Mouse (Mus musculus) hindbrain, embryonic 13.5 days (tissue): Measurements from ENCODE around the gene Dnah3. TPM values are rescaled to one million over a fixed set of nuclear protein-coding genes. Genes with fewer than 3 reads are reported as not detected.

Experiments
- ATAC-seq: fragments of 200-750 bp; cut with Nextera tagmentation; 2 replicates; pipeline ENCODE4 v1.8.0; 2017; ENCODE audit warnings: moderate TSS enrichment; ENCODE audit not compliant: low FRiP score
- H3K27ac ChIP-seq: fragments of 300-500 bp; sonication (generic); 2 replicates; pipeline ENCODE4 v1.5.1; 2015; ENCODE audit warnings: inconsistent platforms, mild to moderate bottlenecking, moderate library complexity
- H3K27me3 ChIP-seq: fragments of 300-500 bp; sonication (generic); 2 replicates; pipeline ENCODE4 v1.6.1; 2015; ENCODE audit warnings: mild to moderate bottlenecking, inconsistent platforms
- H3K36me3 ChIP-seq: fragments of 300-500 bp; sonication (generic); 2 replicates; pipeline ENCODE4 v1.6.1; 2015; ENCODE audit warnings: mild to moderate bottlenecking, inconsistent platforms
- H3K4me1 ChIP-seq: fragments of 300-500 bp; sonication (generic); replicated peaks from 2 replicates; pipeline ENCODE4 v1.6.1; 2015; ENCODE audit warnings: inconsistent platforms
- H3K4me2 ChIP-seq: fragments of 300-500 bp; sonication (generic); 2 replicates; pipeline ENCODE4 v1.6.1; 2015; ENCODE audit warnings: inconsistent platforms, mild to moderate bottlenecking, moderate library complexity
- H3K4me3 ChIP-seq: fragments of 300-500 bp; sonication (generic); 2 replicates; pipeline ENCODE4 v1.5.1; 2015; ENCODE audit warnings: mild to moderate bottlenecking, inconsistent platforms
- H3K9ac ChIP-seq: fragments of 300-500 bp; sonication (generic); 2 replicates; pipeline ENCODE4 v1.6.1; 2015; ENCODE audit warnings: mild to moderate bottlenecking, inconsistent platforms
- H3K9me3 ChIP-seq: fragments of 300-500 bp; sonication (generic); 2 replicates; pipeline ENCODE4 v1.6.1; 2016; ENCODE audit warnings: inconsistent platforms
- WGBS: fragments of 180-500 bp; shearing (Covaris S2); methylation state at CpG from one replicate; pipeline ENCODE4 v1.1.7; 2015; 5-methylcytosine and 5-hydroxymethylcytosine counted together
- polyA plus RNA-seq: library from polyadenylated mRNA; unstranded; fragments of >200 nt; fragmentation: Nextera tagmentation; extraction: Ambion mirVana; gene quantifications from 2 replicates; pipeline ENCODE4 v1.2.1, GENCODE M21; 2015

The Dnah3 gene
- polyA plus RNA-seq, 1 experiment from 2014 or later: 0.10 TPM

GRCm38 (mm10) chr7:120036422-120036821, 58.7 kb downstream of the Dnah3 start:
- Histone ChIP-seq H3K4me3 (no peak overlapping the region), H3K4me1 (peaks cover 6% of the 10 kb centered on the region), H3K36me3 (no peaks in the 10 kb centered on the region), H3K9me3 (no peaks in the 10 kb centered on the region), H3K9ac (no peak overlapping the region), H3K27me3 (no peaks in the 10 kb centered on the region), H3K4me2 (no peak overlapping the region), H3K27ac (no peak overlapping the region)
- no peak for ATAC-seq
- 65% methylated on average over 5 of the region's 5 CpGs for WGBS

- Histone ChIP-seq H3K4me2 (no peak overlapping the region), H3K4me3 (no peak overlapping the region), H3K9ac (no peak overlapping the region), H3K9me3 (no peaks in the 10 kb centered on the region), H3K27ac (no peak overlapping the region), H3K4me1 (peaks cover 6% of the 10 kb centered on the region), H3K27me3 (no peaks in the 10 kb centered on the region), H3K36me3 (no peaks in the 10 kb centered on the region)
- no peak for ATAC-seq
- WGBS: 83% methylated on average over 4 of the region's 4 CpGs
These were observed 60.1 kb downstream of the Dnah3 start for GRCm38 (mm10) chr7:120034996-120035395.

GRCm38 (mm10) chr7:120034566-120034965, 60.5 kb downstream of the Dnah3 start:
- no peak overlapping the region for H3K4me2 ChIP-seq
- H3K9me3 ChIP-seq: no peaks in the 10 kb centered on the region
- no peak overlapping the region for H3K9ac ChIP-seq
- peaks cover 6% of the 10 kb centered on the region for H3K4me1 ChIP-seq
- peak; percentile 39; the same call in 1 of the 2 replicates for ATAC-seq
- no peaks in the 10 kb centered on the region for H3K36me3 ChIP-seq
- H3K27me3 ChIP-seq: no peaks in the 10 kb centered on the region
- no peak overlapping the region for H3K27ac ChIP-seq
- no peak overlapping the region for H3K4me3 ChIP-seq
- WGBS: 41% methylated on average over 1 of the region's 1 CpGs

- no peak overlapping the region for H3K27ac ChIP-seq
- no peak overlapping the region for H3K9ac ChIP-seq
- 100% methylated on average over 1 of the region's 1 CpGs for WGBS
- no peaks in the 10 kb centered on the region for H3K4me1 ChIP-seq
- H3K27me3 ChIP-seq: no peaks in the 10 kb centered on the region
- no peak overlapping the region for H3K4me3 ChIP-seq
- H3K9me3 ChIP-seq: no peaks in the 10 kb centered on the region
- ATAC-seq: no peak
- H3K4me2 ChIP-seq: no peak overlapping the region
- H3K36me3 ChIP-seq: no peaks in the 10 kb centered on the region
These were observed 66.4 kb downstream of the Dnah3 start for GRCm38 (mm10) chr7:120028669-120029068.

- 79% methylated on average over 6 of the region's 6 CpGs for WGBS
- H3K27me3 ChIP-seq: no peaks in the 10 kb centered on the region
- H3K27ac ChIP-seq: no peak overlapping the region
- H3K4me2 ChIP-seq: no peak overlapping the region
- no peak overlapping the region for H3K4me3 ChIP-seq
- H3K9ac ChIP-seq: no peak overlapping the region
- H3K9me3 ChIP-seq: no peaks in the 10 kb centered on the region
- H3K4me1 ChIP-seq: no peaks in the 10 kb centered on the region
- no peak for ATAC-seq
- H3K36me3 ChIP-seq: no peaks in the 10 kb centered on the region
These were observed 98.0 kb downstream of the Dnah3 start for GRCm38 (mm10) chr7:119997066-119997465.

- no peak overlapping the region for H3K4me3 ChIP-seq
- WGBS: 77% methylated on average over 3 of the region's 3 CpGs
- no peak overlapping the region for H3K4me2 ChIP-seq
- no peak overlapping the region for H3K9ac ChIP-seq
- ATAC-seq: no peak
- H3K27ac ChIP-seq: no peak overlapping the region
- H3K27me3 ChIP-seq: no peaks in the 10 kb centered on the region
- no peaks in the 10 kb centered on the region for H3K4me1 ChIP-seq
- no peaks in the 10 kb centered on the region for H3K36me3 ChIP-seq
- H3K9me3 ChIP-seq: no peaks in the 10 kb centered on the region
These were observed 109.7 kb downstream of the Dnah3 start for GRCm38 (mm10) chr7:119985279-119985912.

- no peaks in the 10 kb centered on the region for H3K27me3 ChIP-seq
- no peak overlapping the region for H3K4me3 ChIP-seq
- no peak overlapping the region for H3K9ac ChIP-seq
- ATAC-seq: no peak
- WGBS: 84% methylated on average over 3 of the region's 3 CpGs
- H3K4me1 ChIP-seq: no peaks in the 10 kb centered on the region
- no peaks in the 10 kb centered on the region for H3K36me3 ChIP-seq
- H3K9me3 ChIP-seq: no peaks in the 10 kb centered on the region
- no peak overlapping the region for H3K4me2 ChIP-seq
- H3K27ac ChIP-seq: no peak overlapping the region
These were observed 114.9 kb downstream of the Dnah3 start for GRCm38 (mm10) chr7:119980170-119980569.

- no peak overlapping the region for H3K9ac ChIP-seq
- H3K27me3 ChIP-seq: no peaks in the 10 kb centered on the region
- no peak overlapping the region for H3K4me3 ChIP-seq
- ATAC-seq: no peak
- no peak overlapping the region for H3K4me2 ChIP-seq
- H3K27ac ChIP-seq: no peak overlapping the region
- no peaks in the 10 kb centered on the region for H3K36me3 ChIP-seq
- no peaks in the 10 kb centered on the region for H3K4me1 ChIP-seq
- H3K9me3 ChIP-seq: no peaks in the 10 kb centered on the region
These were observed 116.5 kb downstream of the Dnah3 start for GRCm38 (mm10) chr7:119978576-119978975.

GRCm38 (mm10) chr7:119977574-119977973, 117.5 kb downstream of the Dnah3 start:
- no peaks in the 10 kb centered on the region for H3K4me1 ChIP-seq
- no peak overlapping the region for H3K4me2 ChIP-seq
- no peak overlapping the region for H3K27ac ChIP-seq
- no peaks in the 10 kb centered on the region for H3K27me3 ChIP-seq
- no peak for ATAC-seq
- 86% methylated on average over 7 of the region's 7 CpGs for WGBS
- H3K36me3 ChIP-seq: no peaks in the 10 kb centered on the region
- H3K9ac ChIP-seq: no peak overlapping the region
- H3K4me3 ChIP-seq: no peak overlapping the region
- H3K9me3 ChIP-seq: no peaks in the 10 kb centered on the region

GRCm38 (mm10) chr7:119976256-119976655, 118.8 kb downstream of the Dnah3 start:
- H3K9ac ChIP-seq: no peak overlapping the region
- no peak for ATAC-seq
- H3K4me3 ChIP-seq: no peak overlapping the region
- H3K4me1 ChIP-seq: no peaks in the 10 kb centered on the region
- H3K27ac ChIP-seq: no peak overlapping the region
- H3K9me3 ChIP-seq: no peaks in the 10 kb centered on the region; the same call in 1 of the 2 replicates
- H3K36me3 ChIP-seq: no peaks in the 10 kb centered on the region
- no peaks in the 10 kb centered on the region for H3K27me3 ChIP-seq
- no peak overlapping the region for H3K4me2 ChIP-seq
- 87% methylated on average over 6 of the region's 6 CpGs for WGBS

- no peaks in the 10 kb centered on the region; the same call in 1 of the 2 replicates for H3K9me3 ChIP-seq
- H3K27me3 ChIP-seq: no peaks in the 10 kb centered on the region
- H3K4me1 ChIP-seq: no peaks in the 10 kb centered on the region
- H3K27ac ChIP-seq: no peak overlapping the region
- H3K9ac ChIP-seq: no peak overlapping the region
- H3K36me3 ChIP-seq: no peaks in the 10 kb centered on the region
- 88% methylated on average over 5 of the region's 5 CpGs for WGBS
- no peak for ATAC-seq
- H3K4me3 ChIP-seq: no peak overlapping the region
- H3K4me2 ChIP-seq: no peak overlapping the region
These were observed 120.9 kb downstream of the Dnah3 start for GRCm38 (mm10) chr7:119974214-119974613.

- Histone ChIP-seq H3K27me3 (no peaks in the 10 kb centered on the region), H3K4me2 (no peak overlapping the region), H3K9ac (no peak overlapping the region), H3K9me3 (no peaks in the 10 kb centered on the region; the same call in 1 of the 2 replicates), H3K27ac (no peak overlapping the region), H3K4me3 (no peak overlapping the region), H3K4me1 (no peaks in the 10 kb centered on the region), H3K36me3 (no peaks in the 10 kb centered on the region)
- no peak for ATAC-seq
- WGBS: 90% methylated on average over 2 of the region's 2 CpGs
These were observed 125.8 kb downstream of the Dnah3 start for GRCm38 (mm10) chr7:119969320-119969719.

GRCm38 (mm10) chr7:119965651-119966395, 129.3 kb downstream of the Dnah3 start:
- H3K4me1 ChIP-seq: no peaks in the 10 kb centered on the region
- H3K27ac ChIP-seq: no peak overlapping the region
- H3K27me3 ChIP-seq: no peaks in the 10 kb centered on the region
- WGBS: 90% methylated on average over 9 of the region's 9 CpGs
- H3K4me2 ChIP-seq: no peak overlapping the region
- H3K9ac ChIP-seq: no peak overlapping the region
- H3K9me3 ChIP-seq: no peaks in the 10 kb centered on the region
- no peak overlapping the region for H3K4me3 ChIP-seq
- no peaks in the 10 kb centered on the region for H3K36me3 ChIP-seq
- no peak for ATAC-seq
